Mouse (Mus musculus): ENCODE measurements around the gene Slc22a7. TPM values are rescaled to one million over a fixed set of nuclear protein-coding genes. Genes with fewer than 3 reads are reported as not detected.

Gene Slc22a7
- polyA plus RNA-seq, 1 experiment: not detected

- Histone ChIP-seq H3K4me3 (replicated peaks) (no peak overlapping the region), H3K36me3 (replicated peaks; ENCODE audit: low read length) (no peaks in the 10 kb centered on the region)
These were observed 23.1 kb upstream of the Slc22a7 start for GRCm38 (mm10) chr17:46461347-46461746.

DNA sequence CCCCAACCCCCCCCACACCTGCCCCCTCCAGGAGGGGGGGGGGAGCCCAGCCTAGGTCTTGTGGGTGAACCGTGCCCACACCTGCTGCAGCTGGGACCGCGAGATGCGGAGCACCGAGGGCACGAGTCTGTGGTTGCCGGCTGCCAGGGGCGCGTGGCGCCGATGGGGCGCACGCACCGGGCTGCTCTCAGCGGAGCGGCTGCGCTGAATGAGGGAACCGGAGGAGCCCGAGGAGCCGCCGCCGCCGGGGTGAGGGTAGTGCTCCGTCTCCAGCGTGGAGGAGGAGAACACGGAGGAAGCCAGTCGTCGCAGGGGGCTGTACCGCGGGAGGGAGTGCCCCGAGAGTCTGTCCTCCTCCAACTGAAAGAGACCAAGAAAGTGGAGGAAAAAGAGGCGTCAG is 22.4 kb upstream of the Slc22a7 start:
- Histone ChIP-seq H3K4me3 (replicated peaks) (peak overlapping the region; percentile 85), H3K27me3 (replicated peaks) (peaks cover 91% of the 10 kb centered on the region), H3K9me3 (peaks cover 2% of the 10 kb centered on the region; the same call in 1 of the 2 replicates)

More at GRCm38 (mm10) chr17:46461347-46461746, 23.1 kb upstream of the Slc22a7 start:
- peaks cover 91% of the 10 kb centered on the region for H3K27me3 ChIP-seq (replicated peaks)
- peaks cover 2% of the 10 kb centered on the region; the same call in 1 of the 2 replicates for H3K9me3 ChIP-seq
- no peak for TF ChIP-seq GATA1 (IDR thresholded peaks at IDR 0.05; ENCODE audit: borderline replicate concordance, low read length)
- TF ChIP-seq FLI1 (IDR thresholded peaks at IDR 0.05; ENCODE audit: low read length): no peak
- peaks cover 21% of the 10 kb centered on the region for H3K4me1 ChIP-seq

DNA sequence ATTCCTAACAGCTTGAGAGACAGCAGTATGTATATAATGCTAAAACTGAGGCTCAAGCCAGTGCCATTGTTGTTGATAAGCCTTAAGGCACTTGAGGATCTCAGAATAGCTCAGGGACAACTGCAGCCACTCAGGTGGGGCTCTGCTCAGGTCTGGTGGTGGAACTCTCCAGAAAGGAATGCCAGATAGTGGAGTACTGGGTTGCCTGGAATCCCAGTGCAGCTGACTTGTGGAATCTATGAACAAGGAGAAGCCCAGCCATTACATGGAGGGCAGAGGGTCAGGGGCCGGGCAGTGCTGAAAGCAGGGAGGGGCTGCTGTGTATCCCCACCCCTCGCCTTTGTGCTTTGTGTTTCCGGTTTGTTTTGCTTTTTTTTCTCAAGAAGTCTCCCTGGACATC is 20.2 kb upstream of the Slc22a7 start:
- H3K27me3 ChIP-seq (replicated peaks): peaks cover 96% of the 10 kb centered on the region
- peaks cover 2% of the 10 kb centered on the region; the same call in 1 of the 2 replicates for H3K9me3 ChIP-seq
- H3K36me3 ChIP-seq (replicated peaks; ENCODE audit: low read length): no peaks in the 10 kb centered on the region
- H3K4me1 ChIP-seq: peaks cover 39% of the 10 kb centered on the region
- TF ChIP-seq GATA1 (IDR thresholded peaks at IDR 0.05; ENCODE audit: borderline replicate concordance, low read length) (no peak), FLI1 (IDR thresholded peaks at IDR 0.05; ENCODE audit: low read length) (no peak)
- no peak overlapping the region for H3K4me3 ChIP-seq (replicated peaks)

More for the DNA sequence above, 22.4 kb upstream of the Slc22a7 start:
- Histone ChIP-seq H3K36me3 (replicated peaks; ENCODE audit: low read length) (no peaks in the 10 kb centered on the region), H3K4me1 (peaks cover 22% of the 10 kb centered on the region)
- TF ChIP-seq FLI1 (IDR thresholded peaks at IDR 0.05; ENCODE audit: low read length) (no peak), GATA1 (IDR thresholded peaks at IDR 0.05; ENCODE audit: borderline replicate concordance, low read length) (no peak)

DNA sequence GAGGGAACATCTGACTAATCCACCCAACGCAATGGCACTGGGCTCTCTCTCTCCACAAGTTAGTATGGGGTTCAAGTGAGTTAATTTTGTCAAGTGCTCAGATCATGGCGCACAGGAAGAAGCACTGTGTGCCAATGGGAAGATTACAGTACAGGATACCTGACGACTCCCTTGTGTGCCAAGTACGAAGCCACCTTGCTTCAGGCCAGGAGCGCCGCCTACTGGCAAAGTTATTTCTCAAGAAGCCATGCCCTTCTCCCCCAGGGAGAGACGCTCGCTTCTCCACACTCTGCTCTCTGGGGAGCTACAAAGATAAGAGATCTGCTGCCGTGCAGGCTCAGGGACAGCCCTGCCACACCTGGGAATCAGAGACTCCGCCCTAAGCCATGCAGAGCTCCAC is 19.5 kb upstream of the Slc22a7 start:
- Histone ChIP-seq H3K36me3 (replicated peaks; ENCODE audit: low read length) (no peaks in the 10 kb centered on the region), H3K4me1 (peaks cover 44% of the 10 kb centered on the region), H3K9me3 (peaks cover 2% of the 10 kb centered on the region; the same call in 1 of the 2 replicates), H3K27me3 (replicated peaks) (peaks cover 96% of the 10 kb centered on the region), H3K4me3 (replicated peaks) (no peak overlapping the region)
- TF ChIP-seq GATA1 (IDR thresholded peaks at IDR 0.05; ENCODE audit: borderline replicate concordance, low read length) (no peak), FLI1 (IDR thresholded peaks at IDR 0.05; ENCODE audit: low read length) (no peak)

DNA sequence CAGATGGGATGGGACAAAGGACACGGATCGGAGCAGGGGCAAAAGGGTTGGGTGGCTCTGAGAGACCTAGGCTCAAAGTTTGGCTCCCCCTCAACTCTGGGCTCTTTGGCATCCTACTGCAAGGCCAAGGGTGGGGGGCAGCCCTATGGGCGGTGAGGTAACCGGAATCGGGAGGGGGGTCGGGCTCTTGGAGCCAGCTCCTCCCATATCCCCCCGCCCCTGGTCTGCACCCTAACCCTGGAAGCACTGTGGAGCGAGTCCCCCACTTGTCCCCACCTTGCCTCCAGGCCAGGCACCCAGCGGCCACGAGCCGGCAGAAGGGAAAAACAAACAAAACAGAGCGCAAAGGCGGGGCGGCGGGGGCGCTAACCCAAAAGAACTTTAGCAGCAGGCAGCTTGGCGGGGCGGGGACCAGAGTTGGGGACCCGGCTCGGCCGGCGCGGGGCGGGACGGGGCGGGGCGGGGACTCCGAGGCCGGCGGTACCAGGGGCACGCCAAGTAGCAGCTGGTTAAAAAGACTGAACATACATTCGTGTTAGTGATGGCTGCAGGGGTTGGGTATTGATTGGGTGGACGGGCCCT is 16.9 kb upstream of the Slc22a7 start:
- Histone ChIP-seq H3K9me3 (peaks cover 9% of the 10 kb centered on the region), H3K27me3 (replicated peaks) (peaks cover 92% of the 10 kb centered on the region), H3K4me1 (peaks cover 32% of the 10 kb centered on the region), H3K4me3 (replicated peaks) (peak overlapping the region; percentile 24), H3K36me3 (replicated peaks; ENCODE audit: low read length) (no peaks in the 10 kb centered on the region)
- TF ChIP-seq FLI1 (IDR thresholded peaks at IDR 0.05; ENCODE audit: low read length) (no peak), GATA1 (IDR thresholded peaks at IDR 0.05; ENCODE audit: borderline replicate concordance, low read length) (no peak)

GRCm38 (mm10) chr17:46454539-46454938 is 16.3 kb upstream of the Slc22a7 start:
- Histone ChIP-seq H3K27me3 (replicated peaks) (peaks cover 89% of the 10 kb centered on the region), H3K4me1 (peaks cover 32% of the 10 kb centered on the region), H3K36me3 (replicated peaks; ENCODE audit: low read length) (no peaks in the 10 kb centered on the region), H3K4me3 (replicated peaks) (no peak overlapping the region), H3K9me3 (peaks cover 9% of the 10 kb centered on the region)
- TF ChIP-seq FLI1 (IDR thresholded peaks at IDR 0.05; ENCODE audit: low read length) (no peak), GATA1 (IDR thresholded peaks at IDR 0.05; ENCODE audit: borderline replicate concordance, low read length) (no peak)

- H3K4me3 ChIP-seq (replicated peaks): peak overlapping the region; percentile 60
- peaks cover 87% of the 10 kb centered on the region for H3K27me3 ChIP-seq (replicated peaks)
- no peaks in the 10 kb centered on the region for H3K36me3 ChIP-seq (replicated peaks; ENCODE audit: low read length)
These were observed 15.7 kb upstream of the Slc22a7 start for GRCm38 (mm10) chr17:46453970-46454411.

DNA sequence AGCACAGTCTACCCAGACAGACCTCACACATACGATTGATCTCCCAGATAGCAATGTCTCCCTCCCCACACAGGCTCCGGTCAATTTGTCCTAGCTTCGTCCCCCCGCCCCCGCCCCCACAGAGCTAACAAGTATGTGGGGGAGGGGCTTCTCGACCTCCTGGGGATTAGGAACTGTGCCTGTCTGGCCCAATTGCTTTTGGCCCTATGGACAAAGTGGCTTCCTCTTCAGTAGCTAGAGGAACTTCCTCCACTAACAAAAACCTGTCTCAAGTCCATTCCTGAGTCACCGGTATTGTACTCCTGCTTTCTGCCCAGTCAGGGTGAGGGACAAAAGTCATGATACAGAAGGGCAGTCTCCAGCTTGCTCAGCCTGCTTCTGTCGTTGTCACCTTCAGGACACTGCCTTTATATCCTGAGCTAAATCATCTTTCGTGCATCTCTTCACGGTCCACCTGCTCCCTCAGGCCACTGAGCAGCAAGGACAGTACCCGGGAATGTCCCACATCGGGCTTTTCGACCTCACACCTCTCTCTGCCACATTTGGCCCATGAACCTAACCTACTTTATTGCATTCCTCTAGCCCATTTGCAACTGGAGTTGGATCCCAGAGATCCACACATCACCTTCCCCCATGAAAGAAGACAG is 15.2 kb upstream of the Slc22a7 start:
- TF ChIP-seq FLI1 (IDR thresholded peaks at IDR 0.05; ENCODE audit: low read length): no peak
- no peak for TF ChIP-seq GATA1 (IDR thresholded peaks at IDR 0.05; ENCODE audit: borderline replicate concordance, low read length)
- Histone ChIP-seq H3K9me3 (peaks cover 9% of the 10 kb centered on the region), H3K4me1 (peaks cover 32% of the 10 kb centered on the region), H3K27me3 (replicated peaks) (peaks cover 87% of the 10 kb centered on the region), H3K4me3 (replicated peaks) (no peak overlapping the region), H3K36me3 (replicated peaks; ENCODE audit: low read length) (no peaks in the 10 kb centered on the region)

More at GRCm38 (mm10) chr17:46453970-46454411, 15.7 kb upstream of the Slc22a7 start:
- no peak for TF ChIP-seq GATA1 (IDR thresholded peaks at IDR 0.05; ENCODE audit: borderline replicate concordance, low read length)
- TF ChIP-seq FLI1 (IDR thresholded peaks at IDR 0.05; ENCODE audit: low read length): no peak
- Histone ChIP-seq H3K9me3 (peaks cover 9% of the 10 kb centered on the region), H3K4me1 (peaks cover 32% of the 10 kb centered on the region)

GRCm38 (mm10) chr17:46452683-46453082 is 14.4 kb upstream of the Slc22a7 start:
- Histone ChIP-seq H3K27me3 (replicated peaks) (peaks cover 87% of the 10 kb centered on the region), H3K4me1 (peaks cover 28% of the 10 kb centered on the region), H3K4me3 (replicated peaks) (no peak overlapping the region), H3K36me3 (replicated peaks; ENCODE audit: low read length) (no peaks in the 10 kb centered on the region), H3K9me3 (peaks cover 9% of the 10 kb centered on the region)
- TF ChIP-seq GATA1 (IDR thresholded peaks at IDR 0.05; ENCODE audit: borderline replicate concordance, low read length) (no peak), FLI1 (IDR thresholded peaks at IDR 0.05; ENCODE audit: low read length) (no peak)

DNA sequence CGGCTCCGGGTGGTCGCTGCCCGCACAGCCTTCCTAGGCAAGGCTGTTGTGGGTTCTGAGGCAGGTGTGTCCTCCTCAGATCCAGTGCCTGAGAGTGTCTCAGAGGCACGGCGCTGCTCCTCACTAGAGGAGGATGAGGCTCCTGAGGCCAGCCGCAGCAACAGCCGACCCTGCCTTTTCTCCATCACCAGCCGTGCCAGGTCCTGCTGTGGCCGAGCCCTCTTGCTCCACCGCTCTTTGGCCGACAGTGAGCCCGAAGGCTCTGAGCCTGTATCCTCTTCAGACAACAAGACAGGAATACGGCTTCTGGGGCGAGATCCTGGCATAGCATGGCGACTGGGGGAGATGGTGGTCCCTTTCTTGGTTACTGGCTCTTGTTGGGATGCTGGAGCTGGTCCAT is 8.0 kb upstream of the Slc22a7 start:
- Histone ChIP-seq H3K4me1 (peaks cover 17% of the 10 kb centered on the region), H3K36me3 (replicated peaks; ENCODE audit: low read length) (no peaks in the 10 kb centered on the region), H3K9me3 (peaks cover 7% of the 10 kb centered on the region), H3K4me3 (replicated peaks) (no peak overlapping the region), H3K27me3 (replicated peaks) (peaks cover 92% of the 10 kb centered on the region)
- no peak for TF ChIP-seq FLI1 (IDR thresholded peaks at IDR 0.05; ENCODE audit: low read length)

Data from megakaryocyte, embryonic 14.5 days (primary cell).